Mouse (Mus musculus) liver, embryonic 12.5 days (tissue): ENCODE data around the gene Nxpe3. TPM values are rescaled to one million over a fixed set of nuclear protein-coding genes. Genes with fewer than 3 reads are reported as not detected.
"Not testable (repeated sequence)": the region's sequence is repeated elsewhere in the genome, so short reads cannot be mapped to it uniquely, and the experiment has no call there.

ENCODE experiments used
- ATAC-seq: fragments of 200-750 bp; cut with Nextera tagmentation; 2 replicates; pipeline ENCODE4 v1.8.0; 2017; ENCODE audit warnings: moderate number of reproducible peaks, mild to moderate bottlenecking, moderate library complexity
- H3K27ac ChIP-seq: fragments of 300-500 bp; sonication (generic); 2 replicates; pipeline ENCODE4 v1.5.1; 2016; ENCODE audit warnings: mild to moderate bottlenecking
- H3K27me3 ChIP-seq: fragments of 300-500 bp; sonication (generic); replicated peaks from 2 replicates; pipeline ENCODE4 v1.6.1; 2016; ENCODE audit warnings: mild to moderate bottlenecking, moderate library complexity
- H3K36me3 ChIP-seq: fragments of 300-500 bp; sonication (generic); 2 replicates; pipeline ENCODE4 v1.6.1; 2016; ENCODE audit warnings: mild to moderate bottlenecking, moderate library complexity
- H3K4me1 ChIP-seq: fragments of 300-500 bp; sonication (generic); 2 replicates; pipeline ENCODE4 v1.6.1; 2016
- H3K4me2 ChIP-seq: fragments of 300-500 bp; sonication (generic); 2 replicates; pipeline ENCODE4 v1.6.1; 2016; ENCODE audit warnings: mild to moderate bottlenecking, moderate library complexity
- H3K4me3 ChIP-seq: fragments of 300-500 bp; sonication (generic); 2 replicates; pipeline ENCODE4 v1.5.1; 2016; ENCODE audit warnings: mild to moderate bottlenecking, moderate library complexity
- H3K9ac ChIP-seq: fragments of 300-500 bp; sonication (generic); 2 replicates; pipeline ENCODE4 v1.6.1; 2016; ENCODE audit warnings: mild to moderate bottlenecking, moderate library complexity
- H3K9me3 ChIP-seq: fragments of 300-500 bp; sonication (generic); replicated peaks from 2 replicates; pipeline ENCODE4 v1.6.1; 2016; ENCODE audit warnings: mild to moderate bottlenecking, moderate library complexity
- WGBS: fragments of 180-500 bp; shearing (Covaris S2); methylation state at CpG from one replicate; pipeline ENCODE4 v1.1.7; 2016; ENCODE audit not compliant: insufficient replicate concordance; 5-methylcytosine and 5-hydroxymethylcytosine counted together
- polyA plus RNA-seq: library from polyadenylated mRNA; unstranded; fragments of >200 nt; fragmentation: Nextera tagmentation; extraction: Ambion mirVana; gene quantifications from 2 replicates; pipeline ENCODE4 v1.2.1, GENCODE M21; 2016

Gene Nxpe3
- polyA plus RNA-seq, 1 experiment from 2014 or later, result 0.57 TPM

GRCm38 (mm10) chr16:55887814-55888583, 7.1 kb downstream of the Nxpe3 start:
- Histone ChIP-seq H3K4me1 (peaks cover 21% of the 10 kb centered on the region), H3K27me3 (no peaks in the 10 kb centered on the region), H3K27ac (no peak overlapping the region), H3K36me3 (peaks cover 23% of the 10 kb centered on the region), H3K9me3 (no peaks in the 10 kb centered on the region), H3K4me2 (no peak overlapping the region), H3K9ac (no peak overlapping the region), H3K4me3 (no peak overlapping the region)
- peak; percentile 54 for ATAC-seq
- 37% methylated on average over 7 of the region's 7 CpGs for WGBS

GRCm38 (mm10) chr16:55884246-55884645, 10.8 kb downstream of the Nxpe3 start:
- Histone ChIP-seq H3K36me3 (peaks cover 11% of the 10 kb centered on the region), H3K4me1 (no peaks in the 10 kb centered on the region), H3K27me3 (no peaks in the 10 kb centered on the region), H3K4me2 (no peak overlapping the region), H3K27ac (no peak overlapping the region), H3K4me3 (no peak overlapping the region), H3K9ac (no peak overlapping the region), H3K9me3 (no peaks in the 10 kb centered on the region)
- WGBS, result 77% methylated on average over 11 of the region's 11 CpGs
- no peak for ATAC-seq

- Histone ChIP-seq H3K4me1 (no peaks in the 10 kb centered on the region), H3K4me3 (no peak overlapping the region), H3K27ac (no peak overlapping the region), H3K27me3 (no peaks in the 10 kb centered on the region), H3K9ac (no peak overlapping the region), H3K36me3 (no peaks in the 10 kb centered on the region), H3K4me2 (no peak overlapping the region), H3K9me3 (no peaks in the 10 kb centered on the region)
- no peak for ATAC-seq
- WGBS, result 55% methylated on average over 6 of the region's 6 CpGs
Measured at GRCm38 (mm10) chr16:55876025-55876424, 19.1 kb downstream of the Nxpe3 start.

- no peak for ATAC-seq
- Histone ChIP-seq H3K9me3 (no peaks in the 10 kb centered on the region), H3K4me3 (no peak overlapping the region), H3K9ac (no peak overlapping the region), H3K4me2 (no peak overlapping the region), H3K27ac (no peak overlapping the region), H3K36me3 (peaks cover 15% of the 10 kb centered on the region; the same call in 1 of the 2 replicates), H3K27me3 (no peaks in the 10 kb centered on the region), H3K4me1 (no peaks in the 10 kb centered on the region)
- WGBS, result 53% methylated on average over 4 of the region's 4 CpGs
Measured at GRCm38 (mm10) chr16:55863832-55864231, 31.3 kb downstream of the Nxpe3 start.

- Histone ChIP-seq H3K4me1 (no peaks in the 10 kb centered on the region), H3K36me3 (peaks cover 15% of the 10 kb centered on the region; the same call in 1 of the 2 replicates), H3K9ac (no peak overlapping the region), H3K27me3 (no peaks in the 10 kb centered on the region), H3K4me2 (no peak overlapping the region), H3K27ac (no peak overlapping the region), H3K4me3 (no peak overlapping the region), H3K9me3 (no peaks in the 10 kb centered on the region)
- 19% methylated on average over 7 of the region's 7 CpGs for WGBS
- 0 out of 2 replicates have a peak, but pooled peaks have one; percentile 55 for ATAC-seq
Measured at GRCm38 (mm10) chr16:55863149-55863815, 31.8 kb downstream of the Nxpe3 start.

- no peak overlapping the region for H3K4me2 ChIP-seq
- no peak for ATAC-seq
- H3K4me3 ChIP-seq, result no peak overlapping the region
- H3K36me3 ChIP-seq, result peaks cover 20% of the 10 kb centered on the region
- WGBS, result 81% methylated on average over 3 of the region's 3 CpGs
- H3K9ac ChIP-seq, result no peak overlapping the region
- H3K27ac ChIP-seq, result no peak overlapping the region
- no peaks in the 10 kb centered on the region for H3K27me3 ChIP-seq
- no peaks in the 10 kb centered on the region for H3K4me1 ChIP-seq
- H3K9me3 ChIP-seq, result no peaks in the 10 kb centered on the region
Measured at GRCm38 (mm10) chr16:55861104-55861503, 34.0 kb downstream of the Nxpe3 start.

- ATAC-seq, H3K9me3 ChIP-seq, H3K4me3 ChIP-seq, H3K9ac ChIP-seq, H3K27ac ChIP-seq, H3K4me2 ChIP-seq, H3K4me1 ChIP-seq, H3K27me3 ChIP-seq, H3K36me3 ChIP-seq: not testable (repeated sequence)
- WGBS, result 76% methylated on average over 4 of the region's 4 CpGs
Measured at GRCm38 (mm10) chr16:55859421-55859820, 35.7 kb downstream of the Nxpe3 start.

- Histone ChIP-seq H3K27ac (no peak overlapping the region), H3K27me3 (no peaks in the 10 kb centered on the region), H3K9ac (no peak overlapping the region), H3K4me1 (no peaks in the 10 kb centered on the region), H3K9me3 (no peaks in the 10 kb centered on the region), H3K4me3 (no peak overlapping the region), H3K36me3 (peaks cover 9% of the 10 kb centered on the region), H3K4me2 (no peak overlapping the region)
- ATAC-seq, result no peak
- WGBS, result 62% methylated on average over 6 of the region's 6 CpGs
Measured at GRCm38 (mm10) chr16:55858465-55858864, 36.6 kb downstream of the Nxpe3 start.

- Histone ChIP-seq H3K27ac (no peak overlapping the region), H3K9ac (no peak overlapping the region), H3K27me3 (no peaks in the 10 kb centered on the region), H3K36me3 (peaks cover 6% of the 10 kb centered on the region), H3K4me2 (no peak overlapping the region), H3K9me3 (no peaks in the 10 kb centered on the region), H3K4me3 (no peak overlapping the region), H3K4me1 (no peaks in the 10 kb centered on the region)
- no peak for ATAC-seq
- WGBS, result 52% methylated on average over 19 of the region's 19 CpGs
Measured at GRCm38 (mm10) chr16:55852943-55853727, 42.0 kb downstream of the Nxpe3 start.

- WGBS, result 82% methylated on average over 4 of the region's 4 CpGs
- H3K27me3 ChIP-seq, result no peaks in the 10 kb centered on the region
- no peak for ATAC-seq
- no peak overlapping the region for H3K4me3 ChIP-seq
- H3K4me1 ChIP-seq, result no peaks in the 10 kb centered on the region
- H3K9me3 ChIP-seq, result no peaks in the 10 kb centered on the region
- no peak overlapping the region for H3K27ac ChIP-seq
- H3K36me3 ChIP-seq, result peaks cover 6% of the 10 kb centered on the region
- H3K4me2 ChIP-seq, result no peak overlapping the region
- no peak overlapping the region for H3K9ac ChIP-seq
Measured at GRCm38 (mm10) chr16:55852515-55852914, 42.6 kb downstream of the Nxpe3 start.

GRCm38 (mm10) chr16:55850485-55850884, 44.6 kb downstream of the Nxpe3 start:
- Histone ChIP-seq H3K9ac (no peak overlapping the region), H3K27ac (no peak overlapping the region), H3K4me2 (no peak overlapping the region), H3K9me3 (no peaks in the 10 kb centered on the region), H3K36me3 (no peaks in the 10 kb centered on the region), H3K4me1 (no peaks in the 10 kb centered on the region), H3K27me3 (no peaks in the 10 kb centered on the region), H3K4me3 (no peak overlapping the region)
- no peak for ATAC-seq
- 83% methylated on average over 3 of the region's 3 CpGs for WGBS

GRCm38 (mm10) chr16:55847679-55848078, 47.4 kb downstream of the Nxpe3 start:
- Histone ChIP-seq H3K27ac (no peak overlapping the region), H3K4me2 (no peak overlapping the region), H3K4me3 (no peak overlapping the region), H3K36me3 (peaks cover 12% of the 10 kb centered on the region), H3K9me3 (no peaks in the 10 kb centered on the region), H3K9ac (no peak overlapping the region), H3K4me1 (no peaks in the 10 kb centered on the region), H3K27me3 (no peaks in the 10 kb centered on the region)
- no peak for ATAC-seq
- 72% methylated on average over 8 of the region's 8 CpGs for WGBS
